Mouse (Mus musculus): Measurements from ENCODE around the gene Tmtc2.

DNA sequence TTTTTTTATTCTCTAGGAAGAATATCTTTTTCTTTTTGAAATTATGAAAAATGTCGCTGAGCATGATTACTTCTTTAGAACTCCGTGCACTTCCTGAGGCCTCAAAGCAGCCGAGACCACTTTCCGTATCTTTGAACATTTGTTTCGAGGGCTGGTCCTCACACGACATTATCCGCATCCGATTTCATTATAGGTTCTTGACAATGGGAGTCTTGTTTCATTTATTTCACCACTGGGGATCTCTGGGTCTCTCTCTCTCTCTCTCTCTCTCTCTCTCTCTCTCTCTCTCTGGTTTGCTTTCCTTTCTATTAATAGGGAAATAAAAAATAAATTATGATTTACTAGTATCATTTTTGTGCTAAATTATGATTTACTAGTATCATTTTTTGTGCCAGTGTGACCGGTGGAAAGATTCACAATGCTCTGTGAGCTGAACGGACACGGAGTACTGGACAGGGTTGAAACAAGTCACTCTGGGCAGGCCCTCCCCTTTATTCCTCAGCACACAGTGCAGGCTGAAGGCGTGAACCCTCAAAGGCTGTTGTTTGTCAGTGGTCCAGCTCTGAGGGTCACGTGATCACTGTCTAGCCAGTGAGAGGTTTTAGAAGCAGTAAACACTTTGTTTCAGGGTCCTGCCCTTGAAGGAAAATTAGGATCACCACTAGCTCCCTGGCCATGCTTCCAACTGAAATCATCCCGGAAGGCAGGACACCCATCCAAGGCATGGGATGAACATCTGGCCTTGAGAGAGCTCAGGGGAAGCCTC lies 84.1 kb downstream of the Tmtc2 start:
- no peak for TF ChIP-seq POLR2A (IDR thresholded peaks at IDR 0.05; ENCODE audit: low read depth, low read length)
- TF ChIP-seq CTCF (IDR thresholded peaks at IDR 0.05; ENCODE audit: extremely low read depth, insufficient read depth, insufficient read length, insufficient replicate concordance), result no peak

All from spleen, adult 2 months (tissue).